ENCODE assay signal across 8 mouse cellular contexts in the genomic region with DNA sequence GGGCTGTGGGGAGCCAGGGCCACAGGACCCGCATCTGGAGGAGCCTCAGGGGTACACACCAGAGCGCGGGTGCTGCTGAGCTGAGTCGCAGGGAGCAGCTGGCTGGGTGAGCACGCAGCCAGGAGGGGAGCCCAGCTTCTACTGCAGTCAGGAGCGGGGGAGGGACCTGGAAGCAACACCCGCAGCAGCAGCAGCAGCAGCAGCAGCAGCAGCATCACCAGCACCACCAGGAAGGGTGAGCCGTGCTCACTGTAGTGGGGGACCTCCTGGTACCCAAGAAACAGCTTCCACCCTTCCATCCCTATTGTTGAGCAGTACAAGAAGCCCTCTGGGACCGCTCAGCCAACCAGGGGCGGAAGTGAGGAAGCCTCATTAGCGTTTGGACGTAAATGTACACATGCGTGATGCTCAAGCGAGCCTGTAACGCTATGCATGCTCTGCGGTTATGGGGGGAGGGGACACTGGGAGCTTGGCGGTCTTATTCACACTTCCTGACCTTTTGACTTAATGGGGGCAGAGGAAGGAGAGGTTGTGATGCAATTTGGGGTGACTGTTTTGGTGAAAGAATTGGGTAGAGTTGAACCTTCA. TPM values are rescaled to one million over a fixed set of nuclear protein-coding genes. Genes with fewer than 3 reads are reported as not detected.
DNase-seq lines count a peak whose midpoint lies in the region; ATAC-seq lines count a peak whose summit lies in the region.

No protein-coding gene starts in this region.

- peak overlapping the region; percentile 91 for H3K4me2 ChIP-seq in embryonic facial prominence, embryonic 13.5 days
- peak overlapping the region; percentile 81 for H3K4me2 ChIP-seq in liver, embryonic 11.5 days

- peak overlapping the region; percentile 72 for H3K9ac ChIP-seq in embryonic facial prominence, embryonic 13.5 days
- H3K9ac ChIP-seq in liver, embryonic 11.5 days (ENCODE audit: low read depth, low read length) = peak overlapping the region; percentile 67

- peak overlapping the region; percentile 54 for H3K4me3 ChIP-seq in embryonic facial prominence, embryonic 13.5 days
- H3K4me3 ChIP-seq in liver, embryonic 11.5 days (ENCODE audit: low read depth, low read length) = peak overlapping the region; percentile 51

- peaks cover 18% of the 10 kb centered on the region for H3K4me1 ChIP-seq in embryonic facial prominence, embryonic 13.5 days
- peaks cover 6% of the 10 kb centered on the region for H3K4me1 ChIP-seq in liver, embryonic 11.5 days (replicated peaks; ENCODE audit: control insufficient read depth, insufficient read depth, low read length)

- no peaks in the 10 kb centered on the region for H3K27me3 ChIP-seq in embryonic facial prominence, embryonic 13.5 days
- H3K27me3 ChIP-seq in liver, embryonic 11.5 days (replicated peaks; ENCODE audit: control insufficient read depth, insufficient read depth, low read length) = no peaks in the 10 kb centered on the region

- no peaks in the 10 kb centered on the region for H3K9me3 ChIP-seq in embryonic facial prominence, embryonic 13.5 days
- no peaks in the 10 kb centered on the region for H3K9me3 ChIP-seq in liver, embryonic 11.5 days (ENCODE audit: control insufficient read depth, low read length)

- peak; percentile 84 for ATAC-seq in embryonic facial prominence, embryonic 13.5 days (ENCODE audit: insufficient number of reproducible peaks, insufficient read depth, low FRiP score, low TSS enrichment, low read depth)
- peak; percentile 79 for ATAC-seq in liver, embryonic 11.5 days (replicated peaks; ENCODE audit: low FRiP score)

- H3K36me3 ChIP-seq in embryonic facial prominence, embryonic 13.5 days = no peaks in the 10 kb centered on the region
- no peaks in the 10 kb centered on the region for H3K36me3 ChIP-seq in liver, embryonic 11.5 days (ENCODE audit: control insufficient read depth, insufficient read depth, low read length)

- WGBS in embryonic facial prominence, embryonic 13.5 days = 1% methylated on average over 17 of the region's 17 CpGs
- 3% methylated on average over 17 of the region's 17 CpGs for WGBS in liver, embryonic 11.5 days

- peak; percentile 4 for DNase-seq in urinary bladder, postnatal 14 days (ENCODE audit: low spot score)
- no peak for DNase-seq in urinary bladder, adult 18-20 months (ENCODE audit: low spot score in 2 of 2)
- DNase-seq in heart, adult 9 months (ENCODE audit: low spot score in 2 of 2) = peak; percentile 26 to 28
- peak; percentile 25 for DNase-seq in kidney, postnatal 14 days
- DNase-seq in liver, embryonic 11.5 days (ENCODE audit: low spot score) = no peak
- peak; percentile 21 for DNase-seq in monocyte, adult 2 months (ENCODE audit: low read depth in 1 of 2, low spot score in 2 of 2)
- DNase-seq in spleen, postnatal 36 days (ENCODE audit: low spot score in 2 of 2) = peak; percentile 22 to 25

- peak overlapping the region; percentile 95 for H3K27ac ChIP-seq in embryonic facial prominence, embryonic 13.5 days
- H3K27ac ChIP-seq in liver, embryonic 11.5 days (ENCODE audit: low read depth, low read length) = peak overlapping the region; percentile 38; the same call in 1 of the 2 replicates

RNA-seq across cellular contexts. Expression of a gene that starts 17.2 kb away (rescaled TPM):
- 8.0 and 9.6 TPM in 2 replicates for polyA plus RNA-seq in embryonic facial prominence, embryonic 13.5 days (2015; fragmentation: Nextera tagmentation; extraction: Ambion mirVana)
- 17.5 and 18.4 TPM in 2 replicates for polyA plus RNA-seq in liver, embryonic 11.5 days (2014; fragmentation: Nextera tagmentation; extraction: Ambion mirVana)

RNA-seq across cellular contexts. Expression of a gene that starts 17.4 kb away (rescaled TPM):
- 37.6 and 39.0 TPM in 2 replicates for polyA plus RNA-seq in embryonic facial prominence, embryonic 13.5 days (2015; fragmentation: Nextera tagmentation; extraction: Ambion mirVana)
- 13.3 and 14.4 TPM in 2 replicates for polyA plus RNA-seq in liver, embryonic 11.5 days (2014; fragmentation: Nextera tagmentation; extraction: Ambion mirVana)

Comparison
In these comparisons a context has a peak if more than half of its experiments do, and no peak if none do; other contexts are left out.
1. DNase-seq: peak in urinary bladder, postnatal 14 days (single experiment), heart, adult 9 months (2 of 2), kidney, postnatal 14 days (single experiment), monocyte, adult 2 months (2 of 2) and spleen, postnatal 36 days (2 of 2); none in urinary bladder, adult 18-20 months (0 of 2) and liver, embryonic 11.5 days (single experiment).